Mouse (Mus musculus) myocyte (in vitro differentiated cells): ENCODE measurements at regions not wholly inside any gene's neighbourhood (a gene's known extent, or its start where the extent isn't known, plus 50 kb on each side); places are given as distances from the start of the nearest gene placed in this dataset.

Experiments used
- H3K27me3 ChIP-seq: one replicate; pipeline ENCODE4 v1.6.1; 2011; ENCODE audit not compliant: control insufficient read depth, insufficient read depth, insufficient read length
- H3K36me3 ChIP-seq: one replicate; pipeline ENCODE4 v1.6.1; 2011; ENCODE audit not compliant: control insufficient read depth, insufficient read depth
- H3K4me2 ChIP-seq: one replicate; pipeline ENCODE4 v1.6.1; 2011; ENCODE audit warnings: low read depth, control low read depth
- H3K4me3 ChIP-seq: one replicate; pipeline ENCODE4 v1.5.1; 2011; ENCODE audit warnings: mild to moderate bottlenecking, control low read depth, moderate library complexity
- H3K79me2 ChIP-seq: one replicate; pipeline ENCODE4 v1.6.1; 2011; ENCODE audit not compliant: control insufficient read depth, insufficient read depth
- H3ac ChIP-seq: one replicate; pipeline ENCODE4 v1.6.1; 2011; ENCODE audit not compliant: control insufficient read depth, insufficient read length
- CEBPB ChIP-seq: IDR thresholded peaks from 2 replicates; pipeline ENCODE4 v1.6.1; 2011; ENCODE audit warnings: mild to moderate bottlenecking, moderate library complexity; ENCODE audit not compliant: poor library complexity, insufficient read depth, severe bottlenecking
- E2F4 ChIP-seq: IDR thresholded peaks from one replicate; pipeline ENCODE4 v1.6.1; 2011; ENCODE audit warnings: mild to moderate bottlenecking, control low read depth, moderate library complexity; ENCODE audit not compliant: insufficient read depth
- MAX ChIP-seq: IDR thresholded peaks from one replicate; pipeline ENCODE4 v1.6.1; 2011; ENCODE audit warnings: low read depth, mild to moderate bottlenecking, control low read depth
- MYOD1 ChIP-seq, 3 experiments: IDR thresholded peaks; one replicate each; pipeline ENCODE4 v1.6.1; 2011; ENCODE audit warnings: control low read depth in 2 of 3, low read depth in 2 of 3, mild to moderate bottlenecking in 2 of 3, moderate library complexity in 1 of 3; ENCODE audit not compliant: insufficient read length in 2 of 3, control insufficient read depth in 1 of 3
- MYOG ChIP-seq, 3 experiments: IDR thresholded peaks; one replicate each; pipeline ENCODE4 v1.6.1; 2011; ENCODE audit warnings: control low read depth in 2 of 3, low read depth in 2 of 3, mild to moderate bottlenecking in 2 of 3; ENCODE audit not compliant: insufficient read length in 2 of 3, control insufficient read depth in 1 of 3, insufficient read depth in 1 of 3
- POLR2A ChIP-seq: IDR thresholded peaks from one replicate; pipeline ENCODE4 v1.6.1; 2011; ENCODE audit warnings: low read depth, mild to moderate bottlenecking, control low read depth, moderate library complexity; ENCODE audit not compliant: insufficient read length
- POLR2AphosphoS2 ChIP-seq: IDR thresholded peaks from one replicate; pipeline ENCODE4 v1.6.1; 2011; ENCODE audit warnings: low read depth, control low read depth; ENCODE audit not compliant: insufficient read length
- REST ChIP-seq: IDR thresholded peaks from one replicate; pipeline ENCODE4 v1.6.1; 2011; ENCODE audit warnings: mild to moderate bottlenecking, control low read depth, moderate library complexity; ENCODE audit not compliant: insufficient read depth, insufficient read length
- SRF ChIP-seq: IDR thresholded peaks from one replicate; pipeline ENCODE4 v1.6.1; 2011; ENCODE audit warnings: low read depth; ENCODE audit not compliant: control insufficient read depth, insufficient read length
- TCF12 ChIP-seq: IDR thresholded peaks from one replicate; pipeline ENCODE4 v1.6.1; 2011; ENCODE audit warnings: mild to moderate bottlenecking, control low read depth; ENCODE audit not compliant: poor library complexity, insufficient read depth, severe bottlenecking
- TCF3 ChIP-seq: IDR thresholded peaks from one replicate; pipeline ENCODE4 v1.6.1; 2011; ENCODE audit warnings: low read depth, control low read depth; ENCODE audit not compliant: insufficient read length
- USF1 ChIP-seq: IDR thresholded peaks from one replicate; pipeline ENCODE4 v1.6.1; 2011; ENCODE audit warnings: low read depth, mild to moderate bottlenecking, control low read depth, moderate library complexity

DNA sequence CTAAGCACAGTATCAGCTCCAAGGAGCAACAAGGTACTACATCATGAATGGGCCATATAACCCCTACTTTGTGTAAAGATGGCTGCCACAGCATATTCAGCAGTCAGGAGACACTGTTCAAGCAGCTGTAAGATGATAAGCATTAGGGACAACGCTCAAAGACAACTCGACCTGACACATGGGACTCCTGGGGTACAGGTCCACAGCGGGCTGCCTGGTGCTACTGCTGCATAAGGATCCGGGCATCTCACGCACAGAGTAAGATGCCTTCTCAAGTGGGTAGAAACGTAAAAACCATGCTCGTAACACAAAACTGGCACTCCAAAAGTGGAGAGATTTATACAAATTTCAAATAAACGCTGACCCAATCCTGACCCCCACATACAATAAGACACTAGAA, 171.7 kb upstream of the Smim15 start:
- H3ac ChIP-seq = no peak overlapping the region
- H3K79me2 ChIP-seq = peaks cover 61% of the 10 kb centered on the region
- no peaks in the 10 kb centered on the region for H3K27me3 ChIP-seq
- no peak for TF ChIP-seq E2F4
- no peak for TF ChIP-seq MYOD1 (IDR thresholded peaks at IDR 0.05; ENCODE audit: control insufficient read depth in 1 of 3, insufficient read length in 2 of 3, low read depth in 2 of 3)
- no peak for TF ChIP-seq TCF12
- TF ChIP-seq POLR2A = no peak
- H3K4me3 ChIP-seq = no peak overlapping the region
- no peak overlapping the region for H3K4me2 ChIP-seq
- H3K36me3 ChIP-seq = no peaks in the 10 kb centered on the region

DNA sequence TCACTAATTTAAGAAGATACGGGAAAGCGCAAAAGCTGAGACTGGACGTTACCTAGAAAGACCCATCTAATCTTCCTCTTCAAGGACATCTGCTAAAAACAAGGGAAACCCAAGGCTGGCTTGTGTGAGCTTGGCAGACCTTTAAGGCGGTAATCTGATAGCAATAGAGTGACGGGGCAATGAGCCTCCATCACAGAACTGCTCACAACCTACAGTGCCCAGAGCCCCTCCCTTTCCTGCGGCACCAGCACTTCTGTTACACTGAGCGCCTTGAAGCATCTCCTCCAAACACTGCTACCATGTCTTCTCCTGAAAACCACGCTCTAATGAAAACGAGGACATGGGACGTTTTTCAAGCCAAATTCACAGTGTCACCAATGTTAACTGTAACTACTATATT, 172.1 kb upstream of the Smim15 start:
- no peak overlapping the region for H3K4me3 ChIP-seq
- no peak overlapping the region for H3K4me2 ChIP-seq
- H3K79me2 ChIP-seq = peaks cover 57% of the 10 kb centered on the region
- H3K27me3 ChIP-seq = no peaks in the 10 kb centered on the region
- no peak overlapping the region for H3ac ChIP-seq
- H3K36me3 ChIP-seq = no peaks in the 10 kb centered on the region
- TF ChIP-seq E2F4 = no peak
- TF ChIP-seq TCF3 = no peak
- TF ChIP-seq CEBPB = no peak
- TF ChIP-seq USF1 = no peak
- no peak for TF ChIP-seq TCF12
- no peak for TF ChIP-seq MYOG (IDR thresholded peaks at IDR 0.05; ENCODE audit: control insufficient read depth in 1 of 3, insufficient read depth in 1 of 3, insufficient read length in 2 of 3, low read depth in 2 of 3)
- no peak for TF ChIP-seq REST
- TF ChIP-seq POLR2AphosphoS2 = no peak
- no peak for TF ChIP-seq MAX
- TF ChIP-seq MYOD1 (IDR thresholded peaks at IDR 0.05; ENCODE audit: control insufficient read depth in 1 of 3, insufficient read length in 2 of 3, low read depth in 2 of 3) = no peak
- no peak for TF ChIP-seq POLR2A

DNA sequence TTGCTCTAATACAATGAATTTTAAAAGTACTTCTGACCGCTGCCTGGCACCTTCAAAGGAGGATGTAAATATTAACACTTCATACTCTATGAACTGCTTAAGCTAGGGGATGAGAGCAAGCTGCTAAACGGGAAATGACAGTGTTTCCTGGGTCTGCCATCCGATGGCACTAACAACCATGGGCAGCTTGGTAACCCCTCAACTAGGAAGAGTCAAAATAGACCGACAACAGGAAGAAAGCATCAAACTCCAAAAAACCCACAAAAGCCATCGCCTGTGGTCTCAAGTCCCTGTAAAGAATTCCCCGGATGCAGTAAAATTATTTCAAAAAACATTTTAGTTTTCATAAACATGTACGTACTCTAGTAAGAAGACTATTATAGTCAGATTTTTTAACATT, 175.3 kb upstream of the Smim15 start:
- TF ChIP-seq CEBPB (no peak), TCF3 (no peak), SRF (no peak), MAX (no peak), MYOG (IDR thresholded peaks at IDR 0.05; ENCODE audit: control insufficient read depth in 1 of 3, insufficient read depth in 1 of 3, insufficient read length in 2 of 3, low read depth in 2 of 3) (no peak), POLR2AphosphoS2 (no peak)
- H3K4me3 ChIP-seq = no peak overlapping the region
- no peak overlapping the region for H3ac ChIP-seq
- H3K27me3 ChIP-seq = no peaks in the 10 kb centered on the region
- no peak overlapping the region for H3K4me2 ChIP-seq
- H3K36me3 ChIP-seq = no peaks in the 10 kb centered on the region
- peaks cover 53% of the 10 kb centered on the region for H3K79me2 ChIP-seq

DNA sequence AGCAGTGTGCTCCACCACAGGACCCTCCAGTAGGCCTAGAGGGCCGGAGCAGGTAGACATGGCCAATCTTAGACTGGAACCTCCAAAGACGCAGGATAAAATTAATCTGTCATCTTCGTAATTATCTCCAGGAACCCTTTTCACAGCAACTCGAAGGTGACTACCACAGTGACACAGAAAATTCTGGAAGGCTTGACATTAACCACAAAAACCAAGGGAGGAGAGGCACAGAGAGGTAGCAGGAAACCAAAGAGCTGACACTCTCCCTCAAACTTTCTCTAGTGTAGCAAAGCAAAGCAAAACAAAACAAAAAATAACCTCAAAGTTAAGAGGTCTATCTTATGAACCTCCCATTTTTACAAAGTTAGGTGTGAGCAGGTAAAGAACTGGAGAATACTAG, 177.4 kb upstream of the Smim15 start:
- no peak overlapping the region for H3K4me2 ChIP-seq
- no peak for TF ChIP-seq CEBPB
- no peak for TF ChIP-seq E2F4
- TF ChIP-seq TCF3 = no peak
- TF ChIP-seq USF1 = no peak
- no peak for TF ChIP-seq MYOD1 (IDR thresholded peaks at IDR 0.05; ENCODE audit: control insufficient read depth in 1 of 3, insufficient read length in 2 of 3, low read depth in 2 of 3)
- TF ChIP-seq MAX = no peak
- no peak for TF ChIP-seq POLR2A
- no peaks in the 10 kb centered on the region for H3K36me3 ChIP-seq
- peaks cover 41% of the 10 kb centered on the region for H3K79me2 ChIP-seq
- H3K27me3 ChIP-seq = no peaks in the 10 kb centered on the region
- no peak overlapping the region for H3K4me3 ChIP-seq
- H3ac ChIP-seq = no peak overlapping the region

DNA sequence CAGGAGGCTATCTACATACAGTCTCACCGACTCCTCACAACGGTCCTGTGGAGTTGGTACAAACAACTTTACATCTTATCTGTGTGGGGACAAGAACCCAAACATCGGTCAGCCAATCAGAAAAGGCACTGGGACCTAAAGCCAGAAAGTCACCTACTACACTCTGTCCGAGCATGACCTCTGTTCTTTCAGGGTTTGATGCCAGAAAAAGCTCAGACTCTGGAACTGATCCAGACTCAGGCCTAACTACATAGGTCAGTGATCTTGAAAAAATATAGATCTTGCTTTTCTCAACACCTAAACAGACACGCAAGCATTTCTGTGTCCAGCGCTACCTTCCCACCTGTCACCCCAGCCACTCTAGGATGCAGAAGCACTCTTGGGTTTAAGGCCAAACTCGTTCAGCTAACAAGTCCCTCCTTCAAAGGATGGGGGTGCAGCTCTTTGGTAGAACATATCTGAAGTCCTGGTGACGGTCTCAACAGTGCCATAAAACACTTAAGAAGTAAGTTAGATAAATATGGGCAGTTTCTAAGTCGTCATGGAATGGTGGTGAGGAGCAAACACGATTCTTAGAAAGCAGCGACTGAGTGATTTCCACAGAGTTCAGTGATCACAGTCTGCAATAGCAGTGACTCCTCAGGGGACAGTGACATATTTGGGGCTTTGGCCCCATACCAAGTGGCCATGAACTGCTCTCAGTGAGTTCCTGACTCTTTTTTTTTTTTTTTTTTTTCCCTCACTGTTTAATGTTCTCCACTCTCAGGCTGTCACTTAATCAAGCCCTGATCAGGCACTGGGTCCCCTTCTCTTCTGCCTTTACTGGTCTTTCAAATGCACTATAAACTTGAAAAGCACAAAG, 181.2 kb upstream of the Smim15 start:
- no peak overlapping the region for H3K4me2 ChIP-seq
- no peaks in the 10 kb centered on the region for H3K36me3 ChIP-seq
- no peak overlapping the region for H3ac ChIP-seq
- TF ChIP-seq POLR2AphosphoS2 = no peak
- no peak for TF ChIP-seq MYOG (IDR thresholded peaks at IDR 0.05; ENCODE audit: control insufficient read depth in 1 of 3, insufficient read depth in 1 of 3, insufficient read length in 2 of 3, low read depth in 2 of 3)
- H3K79me2 ChIP-seq = peaks cover 34% of the 10 kb centered on the region
- no peak overlapping the region for H3K4me3 ChIP-seq
- H3K27me3 ChIP-seq = no peaks in the 10 kb centered on the region
